Mouse (Mus musculus) liver, postnatal 0 days (tissue): ENCODE results near the gene Fam241a. TPM values are rescaled to one million over a fixed set of nuclear protein-coding genes. Genes with fewer than 3 reads are reported as not detected.

Experiments used
- ATAC-seq: fragments of 200-750 bp; cut with Nextera tagmentation; 2 replicates; pipeline ENCODE4 v1.8.0; 2017; ENCODE audit warnings: mild to moderate bottlenecking, moderate library complexity
- DNase-seq: peaks from one replicate; pipeline ENCODE4 v3.0.0-alpha.2; 2016
- H3K27ac ChIP-seq: fragments of 300-500 bp; sonication (generic); 2 replicates; pipeline ENCODE4 v1.5.1; 2014; ENCODE audit warnings: antibody characterized with exemption, moderate library complexity, mild to moderate bottlenecking, low read depth
- H3K27me3 ChIP-seq: fragments of 300-500 bp; sonication (generic); 2 replicates; pipeline ENCODE4 v1.6.1; 2014; ENCODE audit warnings: low read length, control low read depth, mixed read lengths; ENCODE audit not compliant: insufficient read depth
- H3K36me3 ChIP-seq: fragments of 300-500 bp; sonication (generic); replicated peaks from 2 replicates; pipeline ENCODE4 v1.6.1; 2014; ENCODE audit warnings: mild to moderate bottlenecking, control low read depth, low read length, moderate library complexity, mixed read lengths; ENCODE audit not compliant: insufficient read depth
- H3K4me1 ChIP-seq: fragments of 300-500 bp; sonication (generic); 2 replicates; pipeline ENCODE4 v1.6.1; 2014; ENCODE audit warnings: antibody characterized with exemption, mild to moderate bottlenecking, control low read depth; ENCODE audit not compliant: insufficient read depth
- H3K4me2 ChIP-seq: fragments of 300-500 bp; sonication (generic); 2 replicates; pipeline ENCODE4 v1.6.1; 2014; ENCODE audit warnings: low read depth, mild to moderate bottlenecking, low read length, moderate library complexity, mixed read lengths
- H3K4me3 ChIP-seq: fragments of 300-500 bp; sonication (generic); 2 replicates; pipeline ENCODE4 v1.5.1; 2014; ENCODE audit warnings: low read depth, low read length
- H3K9ac ChIP-seq: fragments of 300-500 bp; sonication (generic); replicated peaks from 2 replicates; pipeline ENCODE4 v1.6.1; 2014; ENCODE audit warnings: mild to moderate bottlenecking, moderate library complexity
- H3K9me3 ChIP-seq: fragments of 300-500 bp; sonication (generic); 2 replicates; pipeline ENCODE4 v1.6.1; 2016; ENCODE audit warnings: mild to moderate bottlenecking, control low read depth, low read length, mixed read lengths
- CTCF ChIP-seq: sonication (generic); IDR thresholded peaks from 2 replicates; pipeline ENCODE4 v1.5.1; 2016; ENCODE audit warnings: antibody characterized with exemption, low read depth
- EP300 ChIP-seq: IDR thresholded peaks from 2 replicates; pipeline ENCODE4 v1.6.1; 2016; ENCODE audit warnings: antibody characterized with exemption, low read depth, mild to moderate bottlenecking
- WGBS: fragments of 180-500 bp; shearing (Covaris S2); extraction: QIAGEN DNeasy Blood & Tissue Kit; methylation state at CpG from one replicate; pipeline ENCODE4 v1.1.7; 2014; ENCODE audit not compliant: insufficient replicate concordance; 5-methylcytosine and 5-hydroxymethylcytosine counted together
- polyA plus RNA-seq: library from polyadenylated mRNA; unstranded; fragments of >200 nt; fragmentation: Nextera tagmentation; extraction: Ambion mirVana; gene quantifications from 2 replicates; pipeline ENCODE4 v1.2.1, GENCODE M21; 2015

The Fam241a gene
- polyA plus RNA-seq, 1 experiment from 2014 or later = 25.5 TPM

DNA sequence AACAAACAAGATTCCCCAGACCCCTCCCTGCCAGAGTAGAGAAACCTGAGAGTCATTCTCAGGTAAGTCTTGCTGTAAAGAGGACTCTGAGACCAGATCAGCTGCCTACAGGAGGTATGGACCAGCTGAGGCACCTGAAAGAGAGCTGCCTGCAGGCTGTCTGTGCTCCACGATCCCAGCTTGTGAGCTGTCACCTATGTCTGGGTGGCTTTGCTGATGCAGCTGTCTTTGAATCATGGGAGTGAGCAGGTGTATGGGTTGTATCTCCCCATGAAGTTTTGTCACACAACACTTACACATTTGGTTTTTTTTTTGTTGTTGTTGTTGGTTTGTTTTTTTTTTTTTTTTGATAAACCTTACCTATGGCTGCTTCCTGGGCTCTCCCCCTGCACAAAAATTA, 75.7 kb downstream of the Fam241a start:
- Histone ChIP-seq H3K4me3 (no peak overlapping the region), H3K9ac (no peak overlapping the region), H3K27me3 (no peaks in the 10 kb centered on the region), H3K4me2 (no peak overlapping the region), H3K27ac (no peak overlapping the region), H3K36me3 (peaks cover 16% of the 10 kb centered on the region), H3K9me3 (no peaks in the 10 kb centered on the region), H3K4me1 (no peaks in the 10 kb centered on the region; the same call in 1 of the 2 replicates)
- DNase-seq (no peak), ATAC-seq (no peak)
- no peak for TF ChIP-seq EP300
- TF ChIP-seq CTCF = no peak
- 81% methylated on average over 1 of the region's 1 CpGs for WGBS

Other genes with a start within 250 kb of the Fam241a start
- gene Alpk1, start 115.8 kb downstream of the Fam241a start, polyA plus RNA-seq = 0.25 and 0.39 TPM in 2 replicates
- gene Tifa, start 106.5 kb downstream of the Fam241a start, polyA plus RNA-seq = 20.2 and 21.2 TPM in 2 replicates
- 11.1 and 12.9 TPM in 2 replicates for gene Ap1ar, start 58.8 kb downstream of the Fam241a start, polyA plus RNA-seq